ENCODE assay signal across 8 mouse cellular contexts in genomic region chr14:61046091-61046681, GRCm38 (mm10). TPM values are rescaled to one million over a fixed set of nuclear protein-coding genes. Genes with fewer than 3 reads are reported as not detected.
A peak's percentile ranks its signal among the peaks of the same experiment; 100 is the strongest.
DNase-seq lines count a peak whose midpoint lies in the region; ATAC-seq lines count a peak whose summit lies in the region.

TSS of gene Tnfrsf19 (minus strand) at chr14:61046490.

- no peaks in the 10 kb centered on the region for H3K27me3 ChIP-seq in hindbrain, embryonic 16.5 days (replicated peaks; ENCODE audit: control insufficient read depth, insufficient read depth, low read length)

- H3K9me3 ChIP-seq in hindbrain, embryonic 16.5 days (ENCODE audit: control insufficient read depth, low read length) = no peaks in the 10 kb centered on the region

- H3K36me3 ChIP-seq in hindbrain, embryonic 16.5 days (ENCODE audit: control insufficient read depth, insufficient read depth, low read length) = no peaks in the 10 kb centered on the region

- H3K4me1 ChIP-seq in hindbrain, embryonic 16.5 days (ENCODE audit: control insufficient read depth, insufficient read depth, low read depth, low read length) = peaks cover 15% of the 10 kb centered on the region

- ATAC-seq in hindbrain, embryonic 16.5 days = peak; percentile 97

- H3K4me3 ChIP-seq in hindbrain, embryonic 16.5 days (ENCODE audit: low read length) = peak within 1 kb of the TSS; percentile 55

- peak within 1 kb of the TSS; percentile 77 for H3K27ac ChIP-seq in hindbrain, embryonic 16.5 days (ENCODE audit: low read depth, low read length)

- peak; percentile 83 for DNase-seq in ZHBTc4 (ENCODE audit: low read depth, low spot score)
- peak; percentile 40 to 69 for DNase-seq in cerebellum, postnatal 4 days (ENCODE audit: low spot score in 2 of 2)
- peak; percentile 23 to 55 for DNase-seq in gastrocnemius, adult 8-10 months (ENCODE audit: low spot score in 2 of 2)
- DNase-seq in left cerebral cortex, postnatal 14 days (ENCODE audit: low spot score in 2 of 2) = peak; percentile 79 to 87
- peak; percentile 91 for DNase-seq in mesoderm, embryonic 11.5 days (ENCODE audit: low read depth, low spot score)
- peak; percentile 74 for DNase-seq in right cerebral cortex, postnatal 4 days
- peak; percentile 63 to 76 for DNase-seq in urinary bladder, postnatal 4 days (ENCODE audit: low spot score in 2 of 2)

- intact Hi-C loops in left cerebral cortex, postnatal 14 days (cut with DNase I) = loop anchor here (5.0 kb wide), 1 partner anchor 41 kb away; no protein-coding TSS in a partner anchor

- H3K4me2 ChIP-seq in hindbrain, embryonic 16.5 days (ENCODE audit: low read length) = peak within 1 kb of the TSS; percentile 94

- under 1% methylated on average over 38 of the region's 38 CpGs for WGBS in hindbrain, embryonic 16.5 days

- H3K9ac ChIP-seq in hindbrain, embryonic 16.5 days (ENCODE audit: low read depth, low read length) = peak within 1 kb of the TSS; percentile 71

RNA-seq across cellular contexts. Expression of gene Tnfrsf19, which starts in this region (rescaled TPM):
- total RNA-seq in gastrocnemius, adult 8-10 months (2022) = 1 to 10 TPM; 4.0 to 8.4 (median 7.3) TPM
- polyA plus RNA-seq in hindbrain, embryonic 16.5 days (2015; fragmentation: Nextera tagmentation; extraction: Ambion mirVana) = 29.8 and 33.6 TPM in 2 replicates
- total RNA-seq in left cerebral cortex, postnatal 14 days (2021) = 10 to 100 TPM; 80.7 to 82.4 TPM

Comparison
In these comparisons a context has a peak if more than half of its experiments do, and no peak if none do; other contexts are left out.
1. Peak in every context shown above with its lines: DNase-seq, ATAC-seq, H3K4me3 ChIP-seq and H3K27ac ChIP-seq.
2. RNA of gene Tnfrsf19 (total RNA-seq): 80.7 to 82.4 TPM in left cerebral cortex, postnatal 14 days; 4.0 to 8.4 TPM in gastrocnemius, adult 8-10 months; every median in the first group is over 4 times any median in the second.
3. DNase-seq: peak in every context shown above with its lines; median percentile 91 in mesoderm, embryonic 11.5 days; 83 in ZHBTc4; 83 in left cerebral cortex, postnatal 14 days; 74 in right cerebral cortex, postnatal 4 days; 70 in urinary bladder, postnatal 4 days; 54 in cerebellum, postnatal 4 days; 39 in gastrocnemius, adult 8-10 months.